Mouse (Mus musculus): ENCODE results near the gene Lhx6. TPM values are rescaled to one million over a fixed set of nuclear protein-coding genes. Genes with fewer than 3 reads are reported as not detected.

Lhx6 gene
- total RNA-seq (2023): under 1 TPM in 1 of 2 experiments, not detected in 1; 0.13 TPM

GRCm38 (mm10) chr2:36104956-36105741, at the start of gene Lhx6:
Lhx6 (minus strand) TSS chr2:36105408.

GRCm38 (mm10) chr2:36136300-36136941, 31.2 kb upstream of the Lhx6 start, which contains the start of the genes Mrrf and Rbm18:
Mrrf (plus strand) TSS chr2:36136389.
Rbm18 (minus strand) TSS chr2:36136773.

GRCm38 (mm10) chr2:36048748-36049566, 56.3 kb downstream of the Lhx6 start, which contains the start of the genes Ndufa8 and Morn5:
Ndufa8 (minus strand) TSS chr2:36049406.
Morn5 (plus strand) TSS chr2:36049458.

Other genes with a start within 250 kb of the Lhx6 start
- gene Ttll11, start 125.5 kb downstream of the Lhx6 start, total RNA-seq (2023): 1 to 10 TPM in 1 of 2 experiments, under 1 TPM in 1; 0.83 to 2.2 TPM
- 10 to 100 TPM; 57.9 to 71.2 TPM for gene Ndufa8, start 56.0 kb downstream of the Lhx6 start, total RNA-seq (2023)
- gene Morn5, start 56.0 kb downstream of the Lhx6 start, total RNA-seq (2023): not detected
- gene Mrrf, start 31.0 kb upstream of the Lhx6 start, total RNA-seq (2023): 1 to 10 TPM; 3.6 to 7.0 TPM
- 10 to 100 TPM; 20.3 to 22.7 TPM for gene Rbm18, start 31.4 kb upstream of the Lhx6 start, total RNA-seq (2023)
- 100 to 1,000 TPM in 1 of 2 experiments, 10 to 100 TPM in 1; 91.0 to 115 TPM for gene Ptgs1, start 125.0 kb upstream of the Lhx6 start, total RNA-seq (2023)

Measured in neutrophil, adult 83 days (primary cell).